Mouse (Mus musculus) liver, embryonic 16.5 days (tissue): ENCODE data around the gene Olfr95. TPM values are rescaled to one million over a fixed set of nuclear protein-coding genes. Genes with fewer than 3 reads are reported as not detected.
"Not testable (repeated sequence)": the region's sequence is repeated elsewhere in the genome, so short reads cannot be mapped to it uniquely, and the experiment has no call there.

Experiments used
- ATAC-seq: fragments of 200-750 bp; cut with Nextera tagmentation; 2 replicates; pipeline ENCODE4 v1.8.0; 2017; ENCODE audit warnings: low read depth, mild to moderate bottlenecking, moderate number of reproducible peaks, moderate library complexity
- H3K27ac ChIP-seq: fragments of 300-500 bp; sonication (generic); 2 replicates; pipeline ENCODE4 v1.5.1; 2014; ENCODE audit warnings: mild to moderate bottlenecking, low read length
- H3K27me3 ChIP-seq: fragments of 300-500 bp; sonication (generic); 2 replicates; pipeline ENCODE4 v1.6.1; 2014; ENCODE audit warnings: low read depth, low read length, mixed read lengths; ENCODE audit not compliant: control insufficient read depth, insufficient read depth
- H3K36me3 ChIP-seq: fragments of 300-500 bp; sonication (generic); 2 replicates; pipeline ENCODE4 v1.6.1; 2014; ENCODE audit warnings: mild to moderate bottlenecking; ENCODE audit not compliant: control insufficient read depth, insufficient read depth
- H3K4me1 ChIP-seq: fragments of 300-500 bp; sonication (generic); 2 replicates; pipeline ENCODE4 v1.6.1; 2014; ENCODE audit warnings: low read depth, low read length, mixed read lengths; ENCODE audit not compliant: control insufficient read depth
- H3K4me2 ChIP-seq: fragments of 300-500 bp; sonication (generic); 2 replicates; pipeline ENCODE4 v1.6.1; 2014; ENCODE audit warnings: low read depth, low read length, mixed read lengths
- H3K4me3 ChIP-seq: fragments of 300-500 bp; sonication (generic); 2 replicates; pipeline ENCODE4 v1.5.1; 2014; ENCODE audit warnings: low read depth, mild to moderate bottlenecking, low read length
- H3K9ac ChIP-seq: fragments of 300-500 bp; sonication (generic); 2 replicates; pipeline ENCODE4 v1.6.1; 2014; ENCODE audit warnings: low read depth, low read length
- H3K9me3 ChIP-seq: fragments of 300-500 bp; sonication (generic); replicated peaks from 2 replicates; pipeline ENCODE4 v1.6.1; 2016; ENCODE audit warnings: low read length; ENCODE audit not compliant: control insufficient read depth
- WGBS: fragments of 180-500 bp; shearing (Covaris S2); extraction: QIAGEN DNeasy Blood & Tissue Kit; methylation state at CpG from one replicate; pipeline ENCODE4 v1.1.7; 2014; ENCODE audit not compliant: insufficient replicate concordance; 5-methylcytosine and 5-hydroxymethylcytosine counted together
- polyA plus RNA-seq: library from polyadenylated mRNA; unstranded; fragments of >200 nt; fragmentation: Nextera tagmentation; extraction: Ambion mirVana; gene quantifications from 2 replicates; pipeline ENCODE4 v1.2.1, GENCODE M21; 2015

Gene Olfr95
- not detected in 2 replicates for polyA plus RNA-seq

- Histone ChIP-seq H3K36me3 (no peaks in the 10 kb centered on the region), H3K4me2 (no peak within 1 kb of the TSS), H3K9me3 (no peaks in the 10 kb centered on the region), H3K4me3 (no peak within 1 kb of the TSS), H3K4me1 (no peaks in the 10 kb centered on the region), H3K27ac (no peak within 1 kb of the TSS), H3K27me3 (peaks cover 11% of the 10 kb centered on the region), H3K9ac (no peak within 1 kb of the TSS)
- no peak for ATAC-seq
- WGBS: 37% methylated on average over 3 of the region's 3 CpGs
These were observed at the start of gene Olfr95 for GRCm38 (mm10) chr17:37213018-37213417. Gene Olfr95 (minus strand): TSS chr17:37213118.

- Histone ChIP-seq H3K9me3 (no peaks in the 10 kb centered on the region), H3K27me3 (no peaks in the 10 kb centered on the region), H3K4me2 (no peak overlapping the region), H3K4me3 (no peak overlapping the region), H3K9ac (no peak overlapping the region), H3K27ac (no peak overlapping the region), H3K4me1 (no peaks in the 10 kb centered on the region), H3K36me3 (no peaks in the 10 kb centered on the region)
- 0 out of 2 replicates have a peak, but pooled peaks have one; percentile 32 for ATAC-seq
- 3% methylated on average over 1 of the region's 1 CpGs for WGBS
These were observed 37.6 kb upstream of the Olfr95 start for GRCm38 (mm10) chr17:37250544-37250943.

GRCm38 (mm10) chr17:37249460-37249859 lies 36.5 kb upstream of the Olfr95 start:
- no peaks in the 10 kb centered on the region for H3K27me3 ChIP-seq
- no peak overlapping the region for H3K4me2 ChIP-seq
- no peaks in the 10 kb centered on the region for H3K36me3 ChIP-seq
- ATAC-seq: no peak
- H3K4me3 ChIP-seq: no peak overlapping the region
- no peak overlapping the region for H3K27ac ChIP-seq
- H3K9me3 ChIP-seq: no peaks in the 10 kb centered on the region
- H3K9ac ChIP-seq: no peak overlapping the region
- no peaks in the 10 kb centered on the region for H3K4me1 ChIP-seq

GRCm38 (mm10) chr17:37246715-37247114 lies 33.8 kb upstream of the Olfr95 start:
- 22% methylated on average over 5 of the region's 5 CpGs for WGBS
- ATAC-seq: no peak
- H3K9me3 ChIP-seq: no peaks in the 10 kb centered on the region
- H3K4me3 ChIP-seq: no peak overlapping the region
- no peak overlapping the region for H3K4me2 ChIP-seq
- H3K9ac ChIP-seq: no peak overlapping the region
- H3K4me1 ChIP-seq: no peaks in the 10 kb centered on the region
- no peaks in the 10 kb centered on the region for H3K36me3 ChIP-seq
- no peak overlapping the region for H3K27ac ChIP-seq
- H3K27me3 ChIP-seq: no peaks in the 10 kb centered on the region

GRCm38 (mm10) chr17:37242198-37242597 lies 29.3 kb upstream of the Olfr95 start:
- no peak overlapping the region for H3K4me3 ChIP-seq
- no peak overlapping the region for H3K27ac ChIP-seq
- H3K27me3 ChIP-seq: no peaks in the 10 kb centered on the region
- no peak overlapping the region for H3K4me2 ChIP-seq
- WGBS: 32% methylated on average over 3 of the region's 3 CpGs
- no peaks in the 10 kb centered on the region for H3K36me3 ChIP-seq
- H3K4me1 ChIP-seq: no peaks in the 10 kb centered on the region
- peak; percentile 58; the same call in 1 of the 2 replicates for ATAC-seq
- H3K9ac ChIP-seq: no peak overlapping the region
- H3K9me3 ChIP-seq: no peaks in the 10 kb centered on the region

- not testable (repeated sequence) for H3K27ac ChIP-seq, ATAC-seq, H3K4me3 ChIP-seq, H3K27me3 ChIP-seq, H3K9me3 ChIP-seq, H3K36me3 ChIP-seq, H3K4me1 ChIP-seq, H3K9ac ChIP-seq, H3K4me2 ChIP-seq
- 64% methylated on average over 2 of the region's 2 CpGs for WGBS
These were observed 24.3 kb upstream of the Olfr95 start, which contains the start of gene Olfr97 for GRCm38 (mm10) chr17:37237230-37237629. Gene Olfr97 (minus strand): TSS chr17:37237330.

GRCm38 (mm10) chr17:37221879-37222278 lies 9.0 kb upstream of the Olfr95 start:
- no peak overlapping the region for H3K4me3 ChIP-seq
- no peak overlapping the region for H3K27ac ChIP-seq
- no peaks in the 10 kb centered on the region for H3K9me3 ChIP-seq
- WGBS: 9% methylated on average over 1 of the region's 1 CpGs
- no peaks in the 10 kb centered on the region for H3K4me1 ChIP-seq
- H3K4me2 ChIP-seq: no peak overlapping the region
- H3K9ac ChIP-seq: no peak overlapping the region
- no peaks in the 10 kb centered on the region for H3K27me3 ChIP-seq
- no peak for ATAC-seq
- no peaks in the 10 kb centered on the region for H3K36me3 ChIP-seq

- Histone ChIP-seq H3K4me2 (no peak within 1 kb of the TSS), H3K4me3 (no peak within 1 kb of the TSS), H3K9ac (no peak within 1 kb of the TSS), H3K27ac (no peak within 1 kb of the TSS), H3K4me1 (no peaks in the 10 kb centered on the region), H3K9me3 (no peaks in the 10 kb centered on the region), H3K36me3 (no peaks in the 10 kb centered on the region), H3K27me3 (no peaks in the 10 kb centered on the region)
- no peak for ATAC-seq
- WGBS: 32% methylated on average over 4 of the region's 4 CpGs
These were observed 6.9 kb upstream of the Olfr95 start, which contains the start of gene Olfr96 for GRCm38 (mm10) chr17:37219846-37220245. Gene Olfr96 (plus strand): TSS chr17:37220146.

- Histone ChIP-seq H3K27me3 (no peaks in the 10 kb centered on the region), H3K36me3 (no peaks in the 10 kb centered on the region), H3K4me3 (no peak overlapping the region), H3K4me1 (no peaks in the 10 kb centered on the region), H3K4me2 (no peak overlapping the region), H3K27ac (no peak overlapping the region), H3K9me3 (no peaks in the 10 kb centered on the region), H3K9ac (no peak overlapping the region)
- no peak for ATAC-seq
- 53% methylated on average over 3 of the region's 3 CpGs for WGBS
These were observed 5.6 kb upstream of the Olfr95 start for GRCm38 (mm10) chr17:37218486-37218885.
